Mouse (Mus musculus): Measurements from ENCODE around the gene Taf5l.

DNA sequence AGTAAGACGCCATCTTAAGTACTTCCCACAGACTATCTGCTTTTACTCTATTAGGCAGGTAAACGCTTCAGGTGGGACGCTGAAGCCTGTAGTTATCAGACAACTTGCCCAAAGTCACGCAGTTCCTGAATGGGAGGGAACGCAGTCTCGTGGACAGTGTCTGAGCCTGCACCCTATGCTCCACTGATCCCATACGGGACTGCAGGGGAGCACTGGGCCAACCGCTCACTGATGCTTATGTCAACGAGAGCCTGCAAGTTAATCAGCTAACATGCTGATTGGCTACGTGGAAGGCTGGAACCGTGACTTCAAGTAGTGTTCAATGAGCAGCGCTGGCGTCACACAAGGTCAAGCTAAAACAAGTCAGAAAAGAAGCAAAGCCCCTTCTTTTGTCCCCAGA, 1.4 kb downstream of the Taf5l start:
- no peak for TF ChIP-seq POLR2A (IDR thresholded peaks at IDR 0.05; ENCODE audit: borderline replicate concordance, low read depth, low read length)
- no peak for TF ChIP-seq CTCF (IDR thresholded peaks at IDR 0.05; ENCODE audit: low read depth, low read length)

Data from bone marrow macrophage, adult 2 months (primary cell).